12 mouse cellular contexts compared by ENCODE assay signal in the genomic region with DNA sequence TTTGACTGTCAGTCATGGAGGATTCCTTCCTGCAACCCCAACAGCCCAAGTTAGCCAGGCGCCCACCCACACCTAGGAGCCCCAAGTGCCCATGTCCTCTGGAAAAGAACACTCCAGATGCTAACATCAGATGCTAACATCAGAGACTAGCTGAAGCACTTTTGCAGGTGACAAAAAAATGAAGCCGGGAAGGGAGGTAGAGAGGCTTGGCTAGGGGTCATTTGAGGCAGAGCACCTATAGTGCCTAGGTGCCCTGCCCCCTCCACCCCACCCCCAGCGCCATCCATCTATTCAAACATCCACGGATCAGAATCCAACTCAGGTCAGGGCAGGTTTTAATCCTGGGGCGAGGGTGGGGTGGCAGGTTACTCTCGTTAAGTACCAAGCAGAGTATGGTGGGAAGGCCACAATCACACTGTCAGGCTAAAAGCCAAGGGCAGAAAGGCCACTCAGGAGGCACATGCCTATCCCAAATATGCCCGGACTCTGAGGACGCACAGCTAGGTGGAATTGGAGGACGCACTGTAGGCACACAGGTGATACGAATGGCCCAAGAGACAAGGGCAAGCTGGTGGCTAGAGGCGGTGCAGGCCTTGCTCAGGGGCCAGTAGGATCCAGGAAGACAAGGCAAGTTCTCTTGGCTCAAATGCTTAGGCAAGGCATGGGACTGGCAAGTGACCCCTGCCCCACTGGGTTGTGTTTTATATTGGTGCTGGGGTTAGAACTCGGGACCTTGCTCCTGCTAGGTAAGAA. TPM values are rescaled to one million over a fixed set of nuclear protein-coding genes. Genes with fewer than 3 reads are reported as not detected.
DNase-seq lines count a peak whose midpoint lies in the region; ATAC-seq and TF ChIP-seq lines count a peak whose summit lies in the region.
"Had no signal": no experiment of that assay in that cellular context is flagged by ENCODE, and none has a peak within 500 bp of the region (broad histone marks: within the 10 kb centered on the region; RNA-seq: fewer than 3 reads in every experiment).

No protein-coding gene starts in this region.

- peak overlapping the region; percentile 88 for H3K27ac ChIP-seq in left cerebral cortex, adult 2 months
- H3K27ac ChIP-seq in cortical plate, adult 2 months (ENCODE audit: insufficient read depth, low read length) = peak overlapping the region; percentile 49
- H3K27ac ChIP-seq: embryonic facial prominence, embryonic 13.5 days; forebrain, embryonic 13.5 days had no signal

- no peak for ATAC-seq in erythroblast, adult 5-6 weeks (replicated peaks; ENCODE audit: low FRiP score, poor library complexity, severe bottlenecking)
- no peak for ATAC-seq in megakaryocyte-erythroid progenitor cell, adult 5-6 weeks (replicated peaks; ENCODE audit: low FRiP score, low TSS enrichment, poor library complexity, severe bottlenecking)

- peaks cover 2% of the 10 kb centered on the region for H3K27me3 ChIP-seq in erythroblast, embryonic 14.5 days (ENCODE audit: control insufficient read depth)

- no peak for DNase-seq in left cerebral cortex, adult 2 months (ENCODE audit: extremely low spot score in 1 of 2, low spot score in 2 of 2)
- no peak for DNase-seq in left cerebral cortex, postnatal 4 days
- peak; percentile 21 for DNase-seq in naive thymus-derived CD4-positive, alpha-beta T cell, adult 2 months (ENCODE audit: low read depth)
- no peak for DNase-seq in lung, postnatal 10 days
- DNase-seq: B cell, adult 2 months; spleen, adult 18-20 months had no signal

- no peak for TF ChIP-seq CTCF in left cerebral cortex, adult 2 months (IDR thresholded peaks at IDR 0.05)
- no peak for TF ChIP-seq CTCF in cortical plate, adult 2 months (IDR thresholded peaks at IDR 0.05; ENCODE audit: extremely low read depth, insufficient read depth, low read length)

- peaks cover 33% of the 10 kb centered on the region for H3K36me3 ChIP-seq in erythroblast, embryonic 14.5 days (ENCODE audit: control insufficient read depth)
- H3K36me3 ChIP-seq: embryonic facial prominence, embryonic 13.5 days had no signal

- H3K4me1 ChIP-seq in erythroblast, embryonic 14.5 days (ENCODE audit: control insufficient read depth) = peaks cover 73% of the 10 kb centered on the region
- H3K4me1 ChIP-seq in cortical plate, adult 2 months (ENCODE audit: control insufficient read depth, insufficient read depth, low read length) = peaks cover 2% of the 10 kb centered on the region; the same call in 1 of the 2 replicates

- TF ChIP-seq POLR2A in cortical plate, adult 2 months (IDR thresholded peaks at IDR 0.05; ENCODE audit: extremely low read depth, insufficient read depth, low read length) = no peak

- H3K4me3 ChIP-seq in erythroblast, embryonic 14.5 days (replicated peaks) = peak overlapping the region; percentile 76
- H3K4me3 ChIP-seq in left cerebral cortex, adult 2 months = peak overlapping the region; percentile 57
- H3K4me3 ChIP-seq in cortical plate, adult 2 months (ENCODE audit: insufficient read depth, low read length) = peak overlapping the region; percentile 77
- H3K4me3 ChIP-seq: forebrain, embryonic 13.5 days had no signal

- H3K9me3 ChIP-seq in erythroblast, embryonic 14.5 days (ENCODE audit: control insufficient read depth, low read length) = peaks cover 6% of the 10 kb centered on the region
- H3K9me3 ChIP-seq: embryonic facial prominence, embryonic 13.5 days had no signal

- intact Hi-C loops in left cerebral cortex, adult 2 months (cut with DNase I) = no loop called here
- intact Hi-C loops in left cerebral cortex, postnatal 4 days (cut with DNase I) = no loop called here

RNA-seq across cellular contexts. Expression of a gene that starts 1.6 kb away (rescaled TPM):
- 3.7 and 4.7 TPM in 2 replicates for polyA plus RNA-seq in erythroblast, embryonic 14.5 days (2012)
- total RNA-seq in erythroblast, adult 5-6 weeks (2015; ENCODE audit: low replicate concordance) = 13.8 and 15.5 TPM in 2 replicates
- 19.1 and 23.4 TPM in 2 replicates for total RNA-seq in erythroblast, adult 5-6 weeks (2017; ENCODE audit: low replicate concordance)
- total RNA-seq in left cerebral cortex, adult 2 months (2021) = 10 to 100 TPM; 55.0 to 57.3 TPM
- 10 to 100 TPM; 26.5 to 28.8 TPM for total RNA-seq in left cerebral cortex, postnatal 4 days (2021)
- 35.5 and 37.8 TPM in 2 replicates for polyA plus RNA-seq in cortical plate, adult 2 months (2012; rRNA removed)
- 5.2 and 9.3 TPM in 2 replicates for total RNA-seq in megakaryocyte-erythroid progenitor cell, adult 5-6 weeks (2014; fragmentation: Nextera tagmentation)
- total RNA-seq in megakaryocyte-erythroid progenitor cell, adult 5-6 weeks (2017) = 0.95 and 3.5 TPM in 2 replicates

RNA-seq across cellular contexts. Expression of a gene that starts 18.1 kb away (rescaled TPM):
- polyA plus RNA-seq in erythroblast, embryonic 14.5 days (2012) = 8.6 and 8.7 TPM in 2 replicates
- total RNA-seq in erythroblast, adult 5-6 weeks (2015; ENCODE audit: low replicate concordance) = 4.8 and 6.9 TPM in 2 replicates
- total RNA-seq in erythroblast, adult 5-6 weeks (2017; ENCODE audit: low replicate concordance) = 13.9 and 19.9 TPM in 2 replicates
- 10 to 100 TPM; 35.4 to 39.1 TPM for total RNA-seq in left cerebral cortex, adult 2 months (2021)
- 10 to 100 TPM; 32.5 to 34.1 TPM for total RNA-seq in left cerebral cortex, postnatal 4 days (2021)
- 43.2 and 45.1 TPM in 2 replicates for polyA plus RNA-seq in cortical plate, adult 2 months (2012; rRNA removed)
- 16.1 and 16.8 TPM in 2 replicates for total RNA-seq in megakaryocyte-erythroid progenitor cell, adult 5-6 weeks (2014; fragmentation: Nextera tagmentation)
- 8.0 and 11.9 TPM in 2 replicates for total RNA-seq in megakaryocyte-erythroid progenitor cell, adult 5-6 weeks (2017)

RNA-seq across cellular contexts. Expression of a gene that starts 21.9 kb away (rescaled TPM):
- polyA plus RNA-seq in erythroblast, embryonic 14.5 days (2012) = 14.6 and 17.3 TPM in 2 replicates
- total RNA-seq in erythroblast, adult 5-6 weeks (2015; ENCODE audit: low replicate concordance) = 18.4 and 22.9 TPM in 2 replicates
- total RNA-seq in erythroblast, adult 5-6 weeks (2017; ENCODE audit: low replicate concordance) = 12.2 and 65.1 TPM in 2 replicates
- 10 to 100 TPM; 46.7 to 52.1 TPM for total RNA-seq in left cerebral cortex, adult 2 months (2021)
- total RNA-seq in left cerebral cortex, postnatal 4 days (2021) = 10 to 100 TPM; 58.1 to 59.9 TPM
- 72.5 and 78.9 TPM in 2 replicates for polyA plus RNA-seq in cortical plate, adult 2 months (2012; rRNA removed)
- 88.4 and 129 TPM in 2 replicates for total RNA-seq in megakaryocyte-erythroid progenitor cell, adult 5-6 weeks (2014; fragmentation: Nextera tagmentation)
- total RNA-seq in megakaryocyte-erythroid progenitor cell, adult 5-6 weeks (2017) = 120 and 128 TPM in 2 replicates
